Mouse (Mus musculus): Measurements from ENCODE around the gene Fcrl5.
"Not testable (repeated sequence)": the region's sequence is repeated elsewhere in the genome, so short reads cannot be mapped to it uniquely, and the experiment has no call there.

Fcrl5 gene

GRCm38 (mm10) chr3:87435479-87435878, at the start of gene Fcrl5:
Gene Fcrl5 (plus strand): TSS chr3:87435773.
- DNase-seq (ENCODE audit: low spot score), result no peak

GRCm38 (mm10) chr3:87390935-87391334, 44.6 kb upstream of the Fcrl5 start:
- DNase-seq (ENCODE audit: low spot score), result no peak

DNA sequence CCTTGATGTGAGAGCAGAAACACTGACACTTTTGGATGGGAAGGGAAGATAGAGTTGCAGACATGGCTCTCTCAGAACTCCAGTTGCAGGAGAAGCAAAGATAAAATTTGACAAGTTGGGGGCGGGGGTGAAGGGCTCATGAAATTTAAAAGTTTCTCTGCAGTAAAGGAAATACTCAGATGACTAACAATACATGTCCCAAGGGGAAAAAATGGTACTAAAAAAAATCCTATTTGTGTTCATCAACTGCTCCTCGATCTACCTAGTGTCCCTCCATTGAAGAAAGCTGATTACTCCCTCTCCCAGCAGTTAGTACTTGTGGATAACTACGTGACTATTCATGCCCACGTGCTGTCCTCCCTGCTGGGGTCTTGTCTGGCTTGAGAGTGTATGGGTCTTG, 36.8 kb upstream of the Fcrl5 start:
- DNase-seq (ENCODE audit: low spot score), result no peak

DNA sequence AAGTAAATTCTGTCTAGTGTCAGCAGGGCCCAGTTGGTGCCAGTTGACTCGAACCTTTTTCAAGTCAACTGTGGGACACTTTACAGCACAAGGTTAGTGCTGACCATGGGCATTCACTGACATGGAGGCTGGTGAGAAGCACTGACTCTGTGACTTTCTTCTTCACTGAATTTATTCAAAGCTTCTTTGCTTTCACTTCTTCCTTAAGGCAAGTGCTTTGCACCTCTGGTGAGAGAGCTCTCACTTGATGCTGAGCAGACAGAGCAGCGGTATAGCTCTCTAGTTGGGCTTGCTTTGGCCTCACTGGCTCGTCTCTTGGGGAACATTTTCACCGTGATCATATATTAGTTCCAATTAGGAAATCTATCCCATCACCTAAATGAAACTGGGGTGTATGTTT, 35.7 kb upstream of the Fcrl5 start:
- DNase-seq (ENCODE audit: low spot score), result no peak

DNA sequence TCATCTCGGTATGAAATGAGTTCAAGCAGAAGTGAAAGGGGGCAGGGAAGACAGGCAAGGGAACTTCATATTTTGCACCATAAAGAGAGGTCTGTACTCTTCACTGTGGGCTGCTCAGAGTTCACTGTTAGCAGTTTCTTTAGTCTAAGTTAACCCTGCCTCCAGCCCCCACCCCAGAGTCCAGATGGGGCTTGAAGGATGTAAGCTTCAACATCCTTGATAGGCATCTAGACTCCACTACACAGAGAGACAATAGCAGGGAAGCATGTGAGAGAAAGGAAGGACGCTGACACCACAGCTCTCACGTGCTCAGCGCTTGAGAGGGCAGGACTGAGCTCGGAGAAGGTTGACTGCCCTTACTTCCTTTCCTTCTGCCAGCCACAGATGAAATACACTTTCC, 34.3 kb upstream of the Fcrl5 start:
- DNase-seq (ENCODE audit: low spot score), result no peak

- peak; percentile 26 for DNase-seq (ENCODE audit: low spot score)
Observed at GRCm38 (mm10) chr3:87408171-87408570, 27.4 kb upstream of the Fcrl5 start.

DNA sequence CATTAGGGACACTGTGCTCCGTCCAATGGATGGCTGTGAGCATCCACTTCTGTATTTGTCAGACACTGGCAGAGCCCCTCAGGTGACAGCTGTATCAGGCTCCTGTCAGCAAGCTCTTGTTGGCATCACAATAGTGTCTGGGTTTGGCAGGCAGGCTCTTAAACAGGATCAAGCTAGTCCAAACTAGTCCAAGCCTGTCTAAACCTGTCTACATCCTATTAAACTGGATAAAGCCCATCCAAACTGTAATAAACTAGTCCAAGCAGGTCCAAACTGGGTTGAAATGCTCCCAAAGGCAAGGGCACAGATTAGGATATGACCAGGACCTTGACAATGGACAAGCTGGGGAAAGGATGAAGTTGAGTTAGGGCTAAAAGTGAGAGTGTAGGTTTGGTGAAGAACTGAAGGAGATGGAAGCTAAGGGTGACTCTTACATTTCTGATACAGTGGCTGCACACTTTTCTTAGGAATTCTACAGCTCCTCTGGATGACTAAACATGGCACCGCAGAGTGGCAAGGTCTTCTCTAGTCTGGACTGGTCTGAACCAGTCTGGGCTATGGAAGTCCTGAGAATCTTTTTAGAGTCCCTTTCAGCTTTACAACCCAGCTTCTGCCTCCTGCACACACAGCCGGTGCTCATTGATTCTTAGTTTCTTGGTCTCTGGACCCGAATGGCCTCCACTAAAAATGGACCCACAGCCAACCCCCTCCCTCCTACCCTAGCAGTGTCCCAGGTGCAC, 26.2 kb upstream of the Fcrl5 start:
- no peak for DNase-seq (ENCODE audit: low spot score)

GRCm38 (mm10) chr3:87410605-87411004, 25.0 kb upstream of the Fcrl5 start:
- no peak for DNase-seq (ENCODE audit: low spot score)

- peak; percentile 33 for DNase-seq (ENCODE audit: low spot score)
Observed at GRCm38 (mm10) chr3:87411150-87411549, 24.4 kb upstream of the Fcrl5 start.

DNA sequence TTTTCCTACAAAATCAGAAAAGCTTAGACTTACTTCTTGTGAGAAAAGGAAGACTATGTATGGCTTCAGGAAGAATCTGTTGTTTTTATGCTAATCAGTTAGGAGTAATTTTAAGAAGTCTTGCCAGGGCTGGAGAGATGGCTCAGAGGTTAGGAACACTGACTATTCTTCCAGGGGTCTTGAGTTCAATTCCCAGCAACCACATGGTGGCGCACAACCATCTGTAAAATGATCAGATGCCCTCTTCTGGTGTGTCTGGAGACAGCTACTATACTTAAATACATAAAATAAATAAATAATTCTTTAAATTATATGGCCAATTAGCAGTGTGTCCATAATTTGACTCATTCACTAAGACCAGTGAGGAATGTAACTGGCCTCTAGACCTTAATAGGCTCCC, 14.9 kb upstream of the Fcrl5 start:
- DNase-seq (ENCODE audit: low spot score), result no peak

GRCm38 (mm10) chr3:87422386-87422910, 13.1 kb upstream of the Fcrl5 start:
- no peak for DNase-seq (ENCODE audit: low spot score)

- DNase-seq (ENCODE audit: low spot score), result no peak
Observed at GRCm38 (mm10) chr3:87440586-87440985, 5.0 kb downstream of the Fcrl5 start.

GRCm38 (mm10) chr3:87443968-87444367, 8.4 kb downstream of the Fcrl5 start:
- no peak for DNase-seq (ENCODE audit: low spot score)

DNA sequence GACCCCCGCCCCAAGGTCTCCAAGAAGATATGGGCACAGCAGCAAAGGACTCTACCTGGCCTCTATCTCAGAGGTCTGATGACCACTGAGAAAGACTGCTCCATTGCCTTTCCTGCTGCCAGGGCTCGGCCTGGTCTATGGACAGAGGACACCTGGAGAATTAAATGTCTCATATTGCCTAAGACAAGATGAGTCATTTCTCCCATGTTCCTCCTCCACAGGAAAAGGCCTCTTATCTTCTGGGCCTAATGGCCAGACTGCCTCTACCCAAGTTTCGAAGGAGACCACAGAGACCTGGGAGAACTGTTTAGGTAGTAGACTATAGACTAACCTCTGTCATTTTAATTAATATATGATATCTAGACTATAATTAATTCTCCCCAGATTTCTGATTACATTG, 29.9 kb downstream of the Fcrl5 start:
- no peak for DNase-seq (ENCODE audit: low spot score)

DNA sequence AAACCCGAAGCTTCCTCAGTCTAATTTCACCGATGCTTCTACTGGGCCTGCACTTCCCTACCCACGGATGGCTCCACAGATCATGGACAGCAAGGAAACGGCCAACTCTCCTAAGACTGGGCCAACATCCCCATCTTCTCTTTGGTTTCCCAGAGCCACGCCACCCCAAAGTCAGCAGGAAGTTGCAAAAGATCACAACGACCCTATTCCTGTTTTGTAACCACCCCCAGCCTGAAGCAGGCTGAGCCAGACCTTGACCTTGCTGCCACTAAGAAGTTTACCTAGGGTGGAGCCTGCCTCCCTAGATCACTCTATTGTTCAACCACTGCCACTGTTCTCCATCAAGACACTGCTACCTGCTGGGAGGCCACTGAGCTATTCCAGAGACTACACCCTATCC, 31.4 kb downstream of the Fcrl5 start:
- DNase-seq (ENCODE audit: low spot score), result no peak

DNA sequence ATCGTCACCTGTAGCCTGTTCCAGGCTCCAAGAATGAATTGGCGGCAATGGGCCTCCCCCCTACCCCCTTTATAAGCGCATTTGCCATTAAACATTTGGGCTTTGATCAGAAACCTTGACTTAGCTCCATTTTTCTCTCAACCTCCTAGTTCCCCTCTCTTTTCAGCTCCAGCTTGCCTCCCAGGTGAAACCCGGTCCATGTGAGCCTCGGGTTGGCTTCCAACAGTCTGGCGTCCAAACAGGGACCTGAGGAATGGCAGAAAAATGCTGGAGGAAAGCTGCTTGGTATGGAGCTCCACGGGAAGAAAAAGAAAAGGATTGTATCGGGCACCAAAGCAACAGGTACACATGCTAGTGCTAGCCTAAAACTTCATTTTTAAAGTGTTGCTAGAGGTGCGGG, 31.8 kb downstream of the Fcrl5 start:
- no peak for DNase-seq (ENCODE audit: low spot score)

GRCm38 (mm10) chr3:87477948-87478347, 42.4 kb downstream of the Fcrl5 start:
- not testable (repeated sequence) for DNase-seq (ENCODE audit: low spot score)

- not testable (repeated sequence) for DNase-seq (ENCODE audit: low spot score)
Observed at GRCm38 (mm10) chr3:87478596-87478995, 43.0 kb downstream of the Fcrl5 start.

- not testable (repeated sequence) for DNase-seq (ENCODE audit: low spot score)
Observed at GRCm38 (mm10) chr3:87479230-87479629, 43.7 kb downstream of the Fcrl5 start.

- DNase-seq (ENCODE audit: low spot score), result no peak
Observed at GRCm38 (mm10) chr3:87487392-87487791, 51.8 kb downstream of the Fcrl5 start.

GRCm38 (mm10) chr3:87487911-87488310, 52.3 kb downstream of the Fcrl5 start:
- DNase-seq (ENCODE audit: low spot score), result no peak

GRCm38 (mm10) chr3:87498266-87498665, 62.7 kb downstream of the Fcrl5 start:
- no peak for DNase-seq (ENCODE audit: low spot score)

- DNase-seq (ENCODE audit: low spot score), result peak; percentile 78
Observed at GRCm38 (mm10) chr3:87499072-87499471, 63.5 kb downstream of the Fcrl5 start.
